Mouse (Mus musculus): ENCODE data around the gene Olfr1286. TPM values are rescaled to one million over a fixed set of nuclear protein-coding genes. Genes with fewer than 3 reads are reported as not detected.

Olfr1286 gene
- not detected for total RNA-seq (2021)
- long read RNA-seq, experiment 1: 0 reads
- long read RNA-seq, experiment 2: 0 reads

DNA sequence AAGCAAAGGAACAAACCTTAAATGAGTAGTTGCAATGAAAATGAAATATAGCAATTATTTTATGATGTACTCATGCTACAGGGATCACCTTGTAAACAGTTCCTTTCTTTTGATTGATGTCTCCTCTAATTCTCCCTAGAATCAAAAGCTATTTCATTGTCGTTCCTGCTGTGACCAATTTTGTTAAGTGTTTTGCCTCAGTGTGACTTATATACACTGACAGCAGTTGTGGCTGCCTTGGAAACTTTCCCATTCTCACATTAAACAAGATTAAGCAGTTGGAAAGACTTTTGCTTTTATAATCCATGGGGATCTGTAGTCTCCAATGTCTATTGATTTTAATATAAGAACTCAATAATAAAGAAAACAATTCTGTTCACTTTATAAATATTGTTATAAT is at the start of gene Olfr1286:
TSS of gene Olfr1286 (minus strand) at position 185 of the 400 bp plus-strand sequence.
- DNase-seq (ENCODE audit: low spot score in 2 of 2): no peak

DNA sequence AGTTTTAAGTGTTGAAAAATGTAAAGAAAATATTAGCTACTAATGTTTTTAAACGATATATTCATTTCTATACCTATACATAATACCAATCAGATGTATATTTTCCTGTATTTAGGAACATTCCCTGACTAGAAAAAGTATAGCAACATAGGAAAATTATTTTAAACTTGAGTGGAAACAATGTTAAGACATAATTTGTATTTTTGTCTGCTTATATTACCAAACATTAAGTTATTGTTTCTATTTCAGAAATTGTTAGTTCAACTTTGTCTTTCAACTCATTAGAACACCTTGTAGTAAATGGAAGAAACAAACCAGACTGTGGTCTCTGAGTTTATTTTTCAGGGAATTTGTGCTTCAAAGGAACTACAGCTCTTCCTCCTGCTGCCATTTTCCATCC is 25.9 kb upstream of the Olfr1286 start, which contains the start of gene Olfr1287:
TSS of gene Olfr1287 (plus strand) at position 301 of the 400 bp plus-strand sequence.
- no peak for DNase-seq (ENCODE audit: low spot score in 2 of 2)

DNA sequence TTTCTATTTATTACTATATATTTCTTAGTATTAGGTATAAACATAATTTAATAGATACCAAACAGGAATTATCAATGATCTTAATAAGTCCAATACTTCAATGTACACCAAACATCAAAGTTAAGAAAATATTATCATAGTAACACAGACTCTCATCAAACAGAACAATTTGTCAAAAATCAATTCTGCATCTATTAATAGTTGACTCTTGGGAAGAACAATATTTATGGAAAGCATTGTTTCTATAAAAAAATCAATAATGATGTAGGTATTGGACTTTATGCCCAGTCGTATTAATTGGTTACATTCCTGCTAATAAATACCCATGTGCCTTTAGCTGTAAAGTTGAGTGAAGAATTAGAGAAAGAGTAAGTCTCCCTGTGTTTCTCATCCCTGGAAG is 47.7 kb downstream of the Olfr1286 start, which contains the start of gene Olfr1284:
TSS of gene Olfr1284 (plus strand) at position 301 of the 400 bp plus-strand sequence.
- no peak for DNase-seq (ENCODE audit: low spot score in 2 of 2)

Other genes with a start within 250 kb of the Olfr1286 start
- not detected for gene 4930430A15Rik, start 193.5 kb downstream of the Olfr1286 start, total RNA-seq (2021)
- gene Olfr1275, start 187.8 kb downstream of the Olfr1286 start, total RNA-seq (2021): not detected
- not detected for gene Olfr1276, start 168.6 kb downstream of the Olfr1286 start, total RNA-seq (2021)
- not detected for gene Olfr1277, start 149.0 kb downstream of the Olfr1286 start, total RNA-seq (2021)
- not detected for gene Olfr1278, start 133.0 kb downstream of the Olfr1286 start, total RNA-seq (2021)
- gene Olfr1279, start 122.5 kb downstream of the Olfr1286 start, total RNA-seq (2021): not detected
- gene Olfr1280, start 109.1 kb downstream of the Olfr1286 start, total RNA-seq (2021): not detected
- gene Olfr1281, start 96.6 kb downstream of the Olfr1286 start, total RNA-seq (2021): not detected
- gene Olfr1282, start 87.0 kb downstream of the Olfr1286 start, total RNA-seq (2021): not detected
- gene Olfr1283, start 56.3 kb downstream of the Olfr1286 start, total RNA-seq (2021): not detected
- not detected for gene Olfr1284, start 47.6 kb downstream of the Olfr1286 start, total RNA-seq (2021)
- gene Olfr1287, start 26.0 kb upstream of the Olfr1286 start, total RNA-seq (2021): not detected
- gene Olfr1288, start 51.0 kb upstream of the Olfr1286 start, total RNA-seq (2021): not detected
- gene Olfr1289, start 57.7 kb upstream of the Olfr1286 start, total RNA-seq (2021): not detected
- not detected for gene Olfr1290, start 70.7 kb upstream of the Olfr1286 start, total RNA-seq (2021)
- not detected for gene Olfr1291-ps1, start 74.1 kb upstream of the Olfr1286 start, total RNA-seq (2021)
- not detected for gene Olfr1293-ps, start 102.1 kb upstream of the Olfr1286 start, total RNA-seq (2021)
- not detected for gene Olfr1294, start 117.2 kb upstream of the Olfr1286 start, total RNA-seq (2021)
- not detected for gene Olfr1295, start 146.6 kb upstream of the Olfr1286 start, total RNA-seq (2021)
- gene Olfr1297, start 203.4 kb upstream of the Olfr1286 start, total RNA-seq (2021): not detected
- gene Olfr1298, start 226.1 kb upstream of the Olfr1286 start, total RNA-seq (2021): not detected
- not detected for gene Olfr1299, start 238.3 kb upstream of the Olfr1286 start, total RNA-seq (2021)